Mouse (Mus musculus) lung, embryonic 14.5 days (tissue): ENCODE results near the gene Aifm2. TPM values are rescaled to one million over a fixed set of nuclear protein-coding genes. Genes with fewer than 3 reads are reported as not detected.
A peak's percentile ranks its signal among the peaks of the same experiment; 100 is the strongest.

Experiments
- ATAC-seq: fragments of 200-750 bp; cut with Nextera tagmentation; 2 replicates; pipeline ENCODE4 v1.8.0; 2017; ENCODE audit warnings: mild to moderate bottlenecking, moderate TSS enrichment, moderate library complexity; ENCODE audit not compliant: insufficient read depth
- DNase-seq: peaks from one replicate; pipeline ENCODE4 v3.0.0-alpha.2; 2015
- H3K27ac ChIP-seq: fragments of 300-500 bp; sonication (generic); 2 replicates; pipeline ENCODE4 v1.5.1; 2014; ENCODE audit warnings: low read depth, mild to moderate bottlenecking, moderate library complexity
- H3K27me3 ChIP-seq: fragments of 300-500 bp; sonication (generic); 2 replicates; pipeline ENCODE4 v1.6.1; 2014; ENCODE audit warnings: low read length, control low read depth; ENCODE audit not compliant: insufficient read depth
- H3K36me3 ChIP-seq: fragments of 300-500 bp; sonication (generic); 2 replicates; pipeline ENCODE4 v1.6.1; 2014; ENCODE audit warnings: control low read depth; ENCODE audit not compliant: insufficient read depth
- H3K4me1 ChIP-seq: fragments of 300-500 bp; sonication (generic); 2 replicates; pipeline ENCODE4 v1.6.1; 2014; ENCODE audit warnings: antibody characterized with exemption, control low read depth; ENCODE audit not compliant: insufficient read depth
- H3K4me2 ChIP-seq: fragments of 300-500 bp; sonication (generic); 2 replicates; pipeline ENCODE4 v1.6.1; 2014; ENCODE audit warnings: mild to moderate bottlenecking
- H3K4me3 ChIP-seq: fragments of 300-500 bp; sonication (generic); 2 replicates; pipeline ENCODE4 v1.5.1; 2014; ENCODE audit warnings: low read depth, low read length
- H3K9ac ChIP-seq: fragments of 300-500 bp; sonication (generic); 2 replicates; pipeline ENCODE4 v1.6.1; 2014
- H3K9me3 ChIP-seq: fragments of 300-500 bp; sonication (generic); 2 replicates; pipeline ENCODE4 v1.6.1; 2016; ENCODE audit warnings: low read depth, low read length, control low read depth
- CTCF ChIP-seq: IDR thresholded peaks from 2 replicates; pipeline ENCODE4 v1.5.1; 2016; ENCODE audit warnings: antibody characterized with exemption, low read depth
- WGBS: fragments of 180-500 bp; shearing (Covaris S2); extraction: QIAGEN DNeasy Blood & Tissue Kit; methylation state at CpG from one replicate; pipeline ENCODE4 v1.1.7; 2014; 5-methylcytosine and 5-hydroxymethylcytosine counted together
- polyA plus RNA-seq: library from polyadenylated mRNA; unstranded; fragments of >200 nt; fragmentation: Nextera tagmentation; extraction: Ambion mirVana; gene quantifications from 2 replicates; pipeline ENCODE4 v1.2.1, GENCODE M21; 2014

Gene Aifm2
- polyA plus RNA-seq, 1 experiment from 2014 or later: 11.5 TPM

DNA sequence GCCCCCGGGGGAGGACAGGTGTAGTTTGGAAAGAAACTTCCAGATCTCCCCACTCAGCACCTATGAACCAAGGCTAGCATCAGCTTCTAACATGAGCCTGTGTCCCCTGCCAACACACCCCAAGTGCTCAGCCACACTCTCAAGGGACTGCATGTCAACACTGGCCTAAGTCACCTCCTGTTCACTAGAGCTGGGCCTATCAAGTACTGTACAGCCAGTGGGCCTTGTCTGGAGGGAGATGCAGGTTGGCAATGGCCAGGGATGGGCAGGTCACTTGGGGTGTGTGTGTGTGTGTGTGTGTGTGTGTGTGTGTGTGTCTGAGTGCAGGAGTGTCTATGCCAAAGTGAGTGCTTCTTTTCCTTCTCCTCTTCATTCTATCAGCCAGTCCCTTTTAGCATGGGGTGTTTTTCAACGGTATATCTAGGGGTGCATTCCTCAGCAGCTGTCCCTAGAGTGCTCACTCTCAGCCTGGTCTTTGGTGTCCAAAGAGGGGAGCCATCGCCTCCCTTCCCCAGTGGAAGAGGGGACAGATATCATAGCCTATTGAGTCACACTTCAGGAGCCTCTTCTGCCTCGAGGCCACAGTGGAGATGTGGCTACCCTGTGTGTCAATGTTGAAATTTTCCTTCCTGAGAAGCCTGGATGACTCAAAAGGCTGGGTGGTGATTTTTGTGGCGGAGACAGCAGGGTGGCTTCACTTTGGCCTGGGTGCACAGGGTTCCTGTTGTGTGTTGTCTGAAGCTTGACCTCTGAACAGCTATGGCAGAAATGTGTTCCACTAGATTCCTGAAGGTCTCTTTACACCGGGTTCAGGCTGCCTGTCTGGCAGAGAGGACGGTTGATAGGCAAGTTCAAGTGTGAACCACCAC, 1.2 kb downstream of the Aifm2 start:
- ATAC-seq: no peak
- no peak for DNase-seq
- Histone ChIP-seq H3K4me1 (0 out of 2 replicates have a peak, but pooled peaks cover 3% of the 10 kb centered on the region), H3K36me3 (no peaks in the 10 kb centered on the region), H3K9ac (no peak overlapping the region), H3K4me2 (peak overlapping the region; percentile 76), H3K27ac (no peak overlapping the region), H3K27me3 (no peaks in the 10 kb centered on the region), H3K9me3 (no peaks in the 10 kb centered on the region), H3K4me3 (no peak overlapping the region)
- 64% methylated on average over 7 of the region's 7 CpGs for WGBS
- TF ChIP-seq CTCF: no peak

DNA sequence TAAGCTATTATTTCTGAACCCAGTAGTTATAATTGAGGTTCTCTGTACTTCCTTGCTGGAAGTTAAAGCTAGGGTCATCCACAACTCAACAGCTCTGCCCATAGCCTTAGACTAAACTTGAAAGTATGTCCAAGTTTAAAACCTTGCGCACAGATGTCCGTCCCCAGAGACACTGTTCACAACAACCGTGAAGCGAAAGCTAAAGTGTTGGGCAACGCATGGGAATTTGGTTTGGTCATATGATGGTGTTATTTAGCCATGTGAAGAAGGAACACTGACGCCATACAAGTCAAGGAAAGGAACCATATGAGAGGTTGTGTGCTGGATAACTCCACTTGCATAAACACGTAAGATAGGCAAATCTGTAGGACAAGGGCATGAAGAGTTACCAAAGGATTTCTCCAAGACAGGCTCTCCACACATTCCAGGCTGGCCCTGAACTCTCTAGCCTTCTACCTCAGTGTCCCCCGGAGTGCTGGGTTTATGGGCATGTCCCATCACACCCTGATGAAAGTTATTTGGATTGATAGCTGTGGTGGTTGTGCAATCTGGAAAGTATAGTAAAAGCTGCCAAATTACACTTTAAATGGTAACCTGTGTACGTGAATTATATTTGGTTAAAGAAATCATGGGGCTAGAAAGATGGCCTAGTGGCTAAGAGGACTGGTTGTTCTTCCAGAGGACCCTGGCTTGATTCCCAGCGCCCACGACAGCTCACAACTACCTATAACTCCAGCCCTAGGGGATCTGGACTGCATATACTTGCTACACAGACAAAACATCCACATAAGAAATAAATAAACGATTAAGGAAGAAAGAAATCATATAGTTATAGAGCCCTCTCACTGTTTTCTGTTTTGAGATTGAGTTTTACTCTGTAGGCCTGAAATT, 2.6 kb downstream of the Aifm2 start:
- H3K4me2 ChIP-seq: no peak overlapping the region

DNA sequence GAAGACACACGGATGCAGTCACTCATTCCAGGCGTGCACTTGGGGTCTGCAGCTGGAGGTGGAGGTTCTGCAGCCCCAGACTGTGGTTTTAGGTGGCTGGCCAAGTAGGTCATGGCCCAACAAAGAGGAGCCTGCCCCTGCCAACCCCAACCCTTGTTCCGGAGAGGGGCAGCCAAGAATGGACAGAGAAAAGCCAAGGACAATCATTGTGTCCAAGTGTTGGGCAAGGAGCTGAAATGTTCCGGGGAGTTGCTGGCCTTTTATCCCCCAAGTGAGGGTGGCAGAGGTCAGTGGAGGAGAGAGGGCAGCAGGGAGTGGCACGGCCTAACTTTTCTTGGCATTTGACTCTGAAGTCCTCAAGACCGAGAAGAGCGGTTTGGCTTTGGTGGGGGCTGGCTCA, 5.3 kb downstream of the Aifm2 start:
- DNase-seq (no peak), ATAC-seq (no peak)
- H3K9me3 ChIP-seq: no peaks in the 10 kb centered on the region
- H3K4me2 ChIP-seq: no peak overlapping the region
- 0 out of 2 replicates have a peak, but pooled peaks cover 3% of the 10 kb centered on the region for H3K4me1 ChIP-seq
- 82% methylated on average over 7 of the region's 7 CpGs for WGBS
- no peak overlapping the region for H3K4me3 ChIP-seq
- no peak overlapping the region for H3K27ac ChIP-seq
- no peak for TF ChIP-seq CTCF
- no peaks in the 10 kb centered on the region for H3K27me3 ChIP-seq
- H3K9ac ChIP-seq: no peak overlapping the region
- no peaks in the 10 kb centered on the region for H3K36me3 ChIP-seq

More for the DNA sequence above, 2.6 kb downstream of the Aifm2 start:
- Histone ChIP-seq H3K4me3 (no peak overlapping the region), H3K9me3 (no peaks in the 10 kb centered on the region), H3K36me3 (no peaks in the 10 kb centered on the region), H3K27me3 (no peaks in the 10 kb centered on the region), H3K27ac (no peak overlapping the region), H3K4me1 (0 out of 2 replicates have a peak, but pooled peaks cover 3% of the 10 kb centered on the region), H3K9ac (no peak overlapping the region)
- 86% methylated on average over 12 of the region's 12 CpGs for WGBS
- TF ChIP-seq CTCF: no peak
- no peak for ATAC-seq
- no peak for DNase-seq

DNA sequence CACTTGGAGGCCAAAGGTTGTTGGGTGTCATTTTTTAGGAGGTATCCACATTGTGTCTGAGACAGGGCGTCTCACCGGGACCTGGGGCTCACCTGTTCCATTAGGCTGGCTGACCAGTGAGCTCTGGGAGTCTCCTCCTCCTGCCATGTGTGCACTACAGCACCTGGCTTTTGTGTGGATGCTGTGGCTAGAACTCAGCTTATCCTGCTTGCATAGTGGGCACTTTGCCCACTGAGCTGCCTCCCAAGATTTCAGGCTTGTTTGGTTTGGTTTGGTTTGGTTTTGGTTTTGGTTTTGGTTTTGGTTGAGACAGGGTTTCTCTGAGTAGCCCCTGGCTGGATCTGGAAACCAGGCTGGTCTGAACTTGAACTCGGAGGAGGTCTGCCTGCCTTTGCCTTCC, 7.2 kb downstream of the Aifm2 start:
- Histone ChIP-seq H3K9me3 (no peaks in the 10 kb centered on the region), H3K36me3 (no peaks in the 10 kb centered on the region), H3K27ac (no peak overlapping the region), H3K4me1 (no peaks in the 10 kb centered on the region), H3K4me3 (no peak overlapping the region), H3K27me3 (no peaks in the 10 kb centered on the region), H3K9ac (no peak overlapping the region), H3K4me2 (no peak overlapping the region)
- no peak for ATAC-seq
- no peak for TF ChIP-seq CTCF
- DNase-seq: no peak
- 60% methylated on average over 3 of the region's 3 CpGs for WGBS

DNA sequence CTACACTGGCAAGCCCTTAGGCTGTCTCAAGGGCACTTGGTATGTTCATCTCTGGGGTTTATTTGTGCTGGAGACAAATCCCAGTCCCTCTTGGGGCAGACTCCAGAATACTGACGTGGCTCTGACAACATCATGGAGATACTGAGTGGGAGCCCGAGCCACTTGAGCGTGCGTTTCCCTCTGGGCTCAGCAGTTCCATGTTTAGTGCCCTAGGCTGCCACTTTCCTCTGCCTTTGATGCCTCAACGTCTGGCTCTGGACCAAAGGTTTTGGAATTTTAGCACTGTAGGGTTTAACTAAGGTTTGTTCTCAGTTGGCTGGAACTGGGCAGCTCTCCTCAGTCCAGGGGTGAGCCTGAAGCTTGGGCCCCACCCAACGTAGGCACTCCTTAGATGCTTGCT, 8.2 kb downstream of the Aifm2 start:
- WGBS: 73% methylated on average over 6 of the region's 6 CpGs
- Histone ChIP-seq H3K4me3 (no peak overlapping the region), H3K4me1 (no peaks in the 10 kb centered on the region), H3K4me2 (no peak overlapping the region), H3K9ac (no peak overlapping the region), H3K36me3 (no peaks in the 10 kb centered on the region), H3K27me3 (no peaks in the 10 kb centered on the region), H3K27ac (no peak overlapping the region), H3K9me3 (no peaks in the 10 kb centered on the region)
- TF ChIP-seq CTCF: no peak
- no peak for ATAC-seq
- DNase-seq: no peak

DNA sequence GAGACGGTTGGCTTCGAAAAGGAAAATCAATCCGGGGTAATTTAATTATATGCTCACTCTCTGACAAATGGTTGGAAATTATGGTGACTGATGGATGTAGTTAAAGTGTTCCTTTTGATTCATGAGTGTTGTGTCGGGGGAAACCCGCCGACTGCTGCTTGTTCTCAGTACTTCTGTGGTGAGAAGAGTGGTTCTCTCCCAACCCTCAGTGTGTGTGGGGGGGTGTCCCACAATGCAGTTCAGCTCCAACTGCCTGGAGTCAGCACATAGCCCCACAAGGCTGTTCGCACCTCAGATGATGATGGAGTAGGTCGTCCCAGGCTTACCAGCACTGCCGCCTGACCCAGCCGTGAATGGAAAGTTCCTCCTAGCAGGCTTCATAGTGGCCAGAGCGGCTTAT, 14.1 kb downstream of the Aifm2 start:
- 73% methylated on average over 11 of the region's 11 CpGs for WGBS
- TF ChIP-seq CTCF: no peak
- ATAC-seq: no peak

DNA sequence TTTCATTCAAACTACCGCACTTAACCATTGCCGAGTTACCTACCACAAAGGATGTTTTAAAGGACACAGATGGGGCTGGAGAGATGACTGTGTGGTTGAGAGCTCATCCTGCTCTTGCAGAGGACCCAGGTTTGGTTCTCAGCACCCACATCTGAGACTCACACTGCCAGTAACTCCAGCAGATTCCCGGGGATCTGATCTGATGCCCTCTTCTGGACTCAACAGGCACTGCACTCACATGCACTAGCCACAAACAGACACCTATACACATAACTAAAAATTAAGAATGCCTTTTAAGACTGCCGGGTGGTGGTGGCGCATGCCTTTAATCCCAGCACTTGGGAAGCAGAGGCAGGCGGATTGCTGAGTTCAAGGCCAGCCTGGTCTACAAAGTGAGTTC, 15.1 kb downstream of the Aifm2 start:
- Histone ChIP-seq H3K27me3 (no peaks in the 10 kb centered on the region), H3K9me3 (no peaks in the 10 kb centered on the region), H3K4me1 (no peaks in the 10 kb centered on the region), H3K36me3 (0 out of 2 replicates have a peak, but pooled peaks cover 6% of the 10 kb centered on the region), H3K27ac (no peak overlapping the region), H3K4me3 (no peak overlapping the region), H3K4me2 (no peak overlapping the region), H3K9ac (no peak overlapping the region)
- 93% methylated on average over 6 of the region's 6 CpGs for WGBS
- no peak for TF ChIP-seq CTCF
- ATAC-seq: no peak
- no peak for DNase-seq

More for the DNA sequence above, 14.1 kb downstream of the Aifm2 start:
- Histone ChIP-seq H3K4me3 (no peak overlapping the region), H3K4me1 (no peaks in the 10 kb centered on the region), H3K4me2 (no peak overlapping the region), H3K27ac (no peak overlapping the region), H3K9ac (no peak overlapping the region), H3K27me3 (no peaks in the 10 kb centered on the region), H3K9me3 (no peaks in the 10 kb centered on the region), H3K36me3 (0 out of 2 replicates have a peak, but pooled peaks cover 6% of the 10 kb centered on the region)
- no peak for DNase-seq
